Mouse (Mus musculus) cerebellum, adult 9-10 months (tissue): ENCODE data around the gene Smtnl1.

Experiments used
- DNase-seq: peaks from one replicate; pipeline ENCODE4 v3.0.0; 2022

The Smtnl1 gene

GRCm38 (mm10) chr2:84792516-84792915 is 29.9 kb downstream of the Smtnl1 start:
- no peak for DNase-seq

GRCm38 (mm10) chr2:84790418-84790817 is 32.0 kb downstream of the Smtnl1 start:
- DNase-seq, result no peak

GRCm38 (mm10) chr2:84788316-84788715 is 34.1 kb downstream of the Smtnl1 start:
- DNase-seq, result no peak

GRCm38 (mm10) chr2:84783840-84784566 is 38.4 kb downstream of the Smtnl1 start:
- no peak for DNase-seq

GRCm38 (mm10) chr2:84783315-84783714 is 39.1 kb downstream of the Smtnl1 start:
- no peak for DNase-seq

GRCm38 (mm10) chr2:84779210-84779609 is 43.2 kb downstream of the Smtnl1 start:
- no peak for DNase-seq

- no peak for DNase-seq
Observed at GRCm38 (mm10) chr2:84777706-84778105, 44.7 kb downstream of the Smtnl1 start.

- peak; percentile 37 for DNase-seq
Observed at GRCm38 (mm10) chr2:84775665-84776064, 46.8 kb downstream of the Smtnl1 start.

GRCm38 (mm10) chr2:84775241-84775640 is 47.2 kb downstream of the Smtnl1 start, which contains the start of gene Serping1:
TSS of gene Serping1 (minus strand) at chr2:84775444.
- DNase-seq, result peak; percentile 37

GRCm38 (mm10) chr2:84774751-84775150 is 47.7 kb downstream of the Smtnl1 start:
- peak; percentile 87 for DNase-seq

- DNase-seq, result no peak
Observed at GRCm38 (mm10) chr2:84773195-84773594, 49.3 kb downstream of the Smtnl1 start.

GRCm38 (mm10) chr2:84772454-84772853 is 50.0 kb downstream of the Smtnl1 start:
- DNase-seq, result no peak

- no peak for DNase-seq
Observed at GRCm38 (mm10) chr2:84770501-84770900, 52.0 kb downstream of the Smtnl1 start.

- DNase-seq, result no peak
Observed at GRCm38 (mm10) chr2:84762818-84763217, 59.6 kb downstream of the Smtnl1 start.

GRCm38 (mm10) chr2:84762295-84762694 is 60.2 kb downstream of the Smtnl1 start:
- DNase-seq, result no peak

- DNase-seq, result no peak
Observed at GRCm38 (mm10) chr2:84761840-84762239, 60.6 kb downstream of the Smtnl1 start.

GRCm38 (mm10) chr2:84761309-84761708 is 61.1 kb downstream of the Smtnl1 start:
- no peak for DNase-seq
